Mouse (Mus musculus): ENCODE measurements around the gene Olfr101.

Gene Olfr101

GRCm38 (mm10) chr17:37304213-37304612 lies at the start of gene Olfr101:
TSS of gene Olfr101 (minus strand) at chr17:37304313.
- DNase-seq (ENCODE audit: low spot score in 2 of 2), result no peak

GRCm38 (mm10) chr17:37339598-37339997 lies 35.5 kb upstream of the Olfr101 start, which contains the start of gene Olfr103:
TSS of gene Olfr103 (minus strand) at chr17:37339698.
- DNase-seq (ENCODE audit: low spot score in 2 of 2), result no peak

GRCm38 (mm10) chr17:37316954-37317353 lies 12.8 kb upstream of the Olfr101 start, which contains the start of gene Olfr102:
TSS of gene Olfr102 (minus strand) at chr17:37317054.
- DNase-seq (ENCODE audit: low spot score in 2 of 2), result no peak

- no peak for DNase-seq (ENCODE audit: low spot score in 2 of 2)
Observed at GRCm38 (mm10) chr17:37310146-37310699, 6.1 kb upstream of the Olfr101 start.

- DNase-seq (ENCODE audit: low spot score in 2 of 2), result peak in 1 of 2 experiments; percentile 9
Observed at GRCm38 (mm10) chr17:37308483-37308882, 4.4 kb upstream of the Olfr101 start.

GRCm38 (mm10) chr17:37283360-37283759 lies 20.8 kb downstream of the Olfr101 start, which contains the start of gene Olfr99:
TSS of gene Olfr99 (minus strand) at chr17:37283460.
- no peak for DNase-seq (ENCODE audit: low spot score in 2 of 2)

- DNase-seq (ENCODE audit: low spot score in 2 of 2), result no peak
Observed at GRCm38 (mm10) chr17:37280331-37280730, 23.8 kb downstream of the Olfr101 start.

GRCm38 (mm10) chr17:37276573-37276972 lies 27.5 kb downstream of the Olfr101 start:
- no peak for DNase-seq (ENCODE audit: low spot score in 2 of 2)

- DNase-seq (ENCODE audit: low spot score in 2 of 2), result no peak
Observed at GRCm38 (mm10) chr17:37275626-37276248, 28.4 kb downstream of the Olfr101 start.

GRCm38 (mm10) chr17:37270702-37271092 lies 33.4 kb downstream of the Olfr101 start:
- DNase-seq (ENCODE audit: low spot score in 2 of 2), result peak in 1 of 2 experiments; percentile 15

GRCm38 (mm10) chr17:37270058-37270701 lies 33.9 kb downstream of the Olfr101 start, which contains the start of gene H2-M3:
TSS of gene H2-M3 (plus strand) at chr17:37270220.
- peak; percentile 72 to 97 for DNase-seq (ENCODE audit: low spot score in 2 of 2)

GRCm38 (mm10) chr17:37263626-37264025 lies 40.5 kb downstream of the Olfr101 start, which contains the start of gene Olfr98:
TSS of gene Olfr98 (minus strand) at chr17:37263749.
- DNase-seq (ENCODE audit: low spot score in 2 of 2), result no peak

GRCm38 (mm10) chr17:37250544-37250943 lies 53.6 kb downstream of the Olfr101 start:
- DNase-seq (ENCODE audit: low spot score in 2 of 2), result peak in 1 of 2 experiments; percentile 15

- DNase-seq (ENCODE audit: low spot score in 2 of 2), result no peak
Observed at GRCm38 (mm10) chr17:37249460-37249859, 54.7 kb downstream of the Olfr101 start.

Measured in left cerebral cortex, adult 9 months (tissue).